Mouse (Mus musculus) layer of hippocampus, adult 2 months (tissue): ENCODE data around the gene Tbc1d1. TPM values are rescaled to one million over a fixed set of nuclear protein-coding genes. Genes with fewer than 3 reads are reported as not detected.

Source experiments
- DNase-seq, 2 experiments: peaks; one replicate each; pipeline ENCODE4 v3.0.0; 2022; ENCODE audit warnings: low spot score in 2 of 2
- H3K27ac ChIP-seq: fragments of 200-600 bp; 2 replicates; pipeline ENCODE4 v1.8.1; 2022
- H3K4me3 ChIP-seq: fragments of 200-600 bp; 2 replicates; pipeline ENCODE4 v1.8.1; 2022; ENCODE audit warnings: mild to moderate bottlenecking
- CTCF ChIP-seq: fragments of 200-600 bp; conservative IDR thresholded peaks from 2 replicates; pipeline ENCODE4 v1.8.1; 2022; ENCODE audit warnings: antibody characterized with exemption, mild to moderate bottlenecking, moderate library complexity
- total RNA-seq, 2 experiments: library from RNA; stranded (reverse); gene quantifications; 2 replicates each; pipeline ENCODE4 v1.2.3; 2021

Tbc1d1 gene
- total RNA-seq, 2 experiments from 2014 or later: 26.6 to 33.2 TPM

DNA sequence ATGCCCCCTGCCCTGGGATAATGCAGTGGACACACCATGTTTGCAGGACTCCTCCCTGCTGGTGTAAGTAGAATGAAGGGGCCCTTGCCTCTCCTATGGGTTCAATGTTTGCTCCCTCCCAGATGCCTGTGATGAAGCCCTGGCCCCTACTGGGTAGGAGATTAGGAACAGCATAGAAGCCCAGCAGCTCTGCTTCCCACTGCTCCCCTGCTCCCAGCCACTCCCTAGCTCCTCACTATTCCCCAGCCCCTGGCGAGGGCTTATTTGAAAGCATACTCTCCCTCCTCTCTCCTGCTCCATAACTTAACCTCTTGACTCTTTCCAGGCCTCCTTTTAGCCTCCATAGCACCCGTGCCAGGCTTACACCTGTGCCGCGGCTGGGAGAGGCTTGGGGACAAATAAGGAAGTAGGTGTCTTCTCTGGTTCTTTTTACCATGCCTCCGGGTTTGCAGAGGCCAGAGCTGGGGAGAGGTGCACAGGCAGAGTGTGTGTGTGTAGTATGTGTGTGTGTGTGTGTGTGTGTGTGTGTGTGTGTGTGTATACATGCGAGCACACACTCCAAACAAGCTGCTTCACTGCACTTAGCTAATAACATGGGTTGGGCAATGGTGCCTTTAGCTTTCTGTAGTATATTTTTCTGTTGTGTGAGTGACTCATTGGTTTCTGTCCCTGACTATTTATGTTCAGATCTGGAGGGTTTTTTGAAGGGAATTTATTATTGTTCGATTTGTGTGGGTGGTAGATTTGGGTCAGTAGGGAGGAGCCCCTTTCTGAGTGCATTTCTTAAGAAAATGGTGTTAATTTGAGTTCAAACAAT lies 143.6 kb downstream of the Tbc1d1 start:
- DNase-seq: no peak
- Histone ChIP-seq H3K4me3 (no peak overlapping the region), H3K27ac (no peak overlapping the region)
- TF ChIP-seq CTCF: no peak

DNA sequence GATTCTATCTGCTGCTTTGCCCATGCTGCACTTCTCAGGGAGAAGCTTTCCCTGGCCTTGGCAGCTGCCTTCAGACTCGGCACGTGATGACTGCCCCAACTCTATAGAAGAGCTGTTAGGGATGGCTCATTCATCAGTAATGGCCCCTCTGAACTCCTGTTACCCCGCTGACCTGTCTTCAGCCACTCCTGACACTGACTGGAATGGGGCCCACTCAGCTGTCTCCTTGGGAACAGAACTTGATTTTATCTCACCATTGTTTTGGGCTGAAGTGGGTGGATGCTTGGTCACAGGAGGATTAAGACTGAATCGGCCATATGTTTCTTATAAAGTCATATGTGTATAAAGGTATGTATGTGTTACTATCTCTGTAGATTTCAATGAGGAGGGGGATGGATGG lies 145.1 kb downstream of the Tbc1d1 start:
- DNase-seq: no peak
- Histone ChIP-seq H3K27ac (no peak overlapping the region), H3K4me3 (no peak overlapping the region)
- TF ChIP-seq CTCF: no peak

DNA sequence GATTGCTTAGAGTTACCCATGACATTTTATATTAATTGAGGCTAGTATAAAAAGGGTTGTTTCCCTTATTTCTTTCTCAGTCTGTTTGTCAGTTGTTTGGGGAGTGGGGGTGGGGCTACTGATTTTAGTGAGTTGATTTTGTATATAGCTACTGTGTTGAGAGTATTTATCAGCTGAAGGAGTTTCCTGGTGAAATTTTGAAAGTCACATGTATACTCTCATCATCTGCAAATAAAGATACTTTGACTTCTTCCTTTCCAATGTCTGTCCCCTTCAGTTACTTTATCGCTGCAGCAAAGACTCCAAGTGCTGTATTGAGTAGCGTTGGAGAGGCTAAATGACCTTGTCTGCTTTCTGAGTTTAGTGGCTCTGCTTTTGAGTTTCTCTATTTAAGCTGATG lies 151.2 kb downstream of the Tbc1d1 start:
- Histone ChIP-seq H3K4me3 (no peak overlapping the region), H3K27ac (no peak overlapping the region)
- no peak for TF ChIP-seq CTCF
- DNase-seq: no peak

DNA sequence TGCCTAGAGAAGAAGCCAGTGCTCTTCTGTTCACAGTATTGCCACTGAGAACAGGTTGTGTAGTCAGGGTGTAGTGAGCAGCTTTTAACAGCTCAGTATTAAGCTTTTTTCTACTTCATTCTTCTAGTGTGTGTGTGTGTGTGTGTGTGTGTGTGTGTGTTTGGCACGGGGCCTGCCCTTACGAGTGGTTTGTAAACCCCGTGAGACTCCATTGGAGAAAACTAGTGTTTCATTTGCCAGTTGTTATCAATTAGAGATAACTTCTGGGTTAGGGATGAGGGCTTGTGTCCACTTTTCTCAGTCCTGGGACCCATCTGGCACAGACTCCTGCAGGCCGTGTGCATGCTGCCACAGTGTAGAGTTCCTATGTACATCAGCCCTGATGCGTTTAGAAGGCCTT lies 156.2 kb downstream of the Tbc1d1 start:
- TF ChIP-seq CTCF: no peak
- DNase-seq: no peak
- Histone ChIP-seq H3K4me3 (no peak overlapping the region), H3K27ac (no peak overlapping the region)

DNA sequence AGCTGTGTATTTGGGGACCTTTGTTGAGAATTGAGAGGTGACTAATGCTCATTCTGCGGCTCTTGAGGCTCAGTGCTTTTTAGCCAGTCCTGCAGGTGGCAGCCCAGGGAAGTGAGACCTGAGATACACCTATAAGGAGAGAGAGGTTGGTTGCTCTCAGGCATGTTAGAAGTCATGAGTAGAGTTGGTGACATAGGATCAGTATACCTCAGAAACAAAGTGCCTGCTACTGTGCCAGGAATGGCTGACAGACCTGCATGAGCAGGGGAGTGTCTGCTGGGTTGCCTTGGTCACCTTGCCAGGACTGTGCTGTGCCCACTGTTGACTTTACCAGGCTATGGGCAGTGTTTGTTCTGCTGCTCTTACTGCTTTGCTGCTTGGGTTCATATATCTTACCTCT lies 157.4 kb downstream of the Tbc1d1 start:
- DNase-seq: no peak
- peak; percentile 29 for TF ChIP-seq CTCF
- no peak overlapping the region for H3K4me3 ChIP-seq
- no peak overlapping the region for H3K27ac ChIP-seq

DNA sequence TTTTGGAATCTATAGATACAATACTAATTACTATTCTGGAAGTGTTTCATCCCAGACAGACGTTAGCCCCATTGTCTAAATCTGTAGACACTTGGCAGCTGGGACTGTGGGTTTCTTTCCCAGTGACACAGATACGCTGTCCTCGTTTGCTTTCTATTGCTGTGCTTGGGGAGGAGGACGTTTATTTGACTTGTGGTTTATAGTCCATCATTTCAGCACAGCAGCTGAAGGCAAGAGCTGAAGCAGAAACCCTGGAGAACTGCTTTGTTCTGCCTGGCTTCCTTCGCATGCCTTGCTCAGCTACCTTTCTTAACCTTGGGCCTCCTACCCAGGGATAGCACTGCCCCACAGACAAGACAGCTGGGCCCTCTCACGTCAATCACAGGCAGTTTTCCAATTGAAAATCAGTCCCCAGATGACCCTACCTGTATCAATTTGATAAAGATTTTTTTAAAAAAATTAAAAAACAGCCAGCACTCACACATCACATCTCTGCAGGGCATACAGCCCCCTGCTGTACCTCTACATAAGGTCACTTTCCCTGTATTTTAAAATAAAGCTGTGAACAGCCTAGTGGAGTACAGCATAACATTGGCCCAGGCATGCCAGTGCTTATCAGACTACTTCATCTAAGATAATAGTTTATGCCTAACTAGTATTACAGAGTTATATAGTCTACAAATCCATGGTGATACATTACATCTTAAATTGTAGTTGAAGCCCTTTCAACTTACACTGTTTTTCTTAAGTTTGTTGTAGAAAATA lies 158.4 kb downstream of the Tbc1d1 start:
- DNase-seq: peak; percentile 29 to 30
- no peak for TF ChIP-seq CTCF
- no peak overlapping the region for H3K4me3 ChIP-seq
- peak overlapping the region; percentile 28; the same call in 1 of the 2 replicates for H3K27ac ChIP-seq

DNA sequence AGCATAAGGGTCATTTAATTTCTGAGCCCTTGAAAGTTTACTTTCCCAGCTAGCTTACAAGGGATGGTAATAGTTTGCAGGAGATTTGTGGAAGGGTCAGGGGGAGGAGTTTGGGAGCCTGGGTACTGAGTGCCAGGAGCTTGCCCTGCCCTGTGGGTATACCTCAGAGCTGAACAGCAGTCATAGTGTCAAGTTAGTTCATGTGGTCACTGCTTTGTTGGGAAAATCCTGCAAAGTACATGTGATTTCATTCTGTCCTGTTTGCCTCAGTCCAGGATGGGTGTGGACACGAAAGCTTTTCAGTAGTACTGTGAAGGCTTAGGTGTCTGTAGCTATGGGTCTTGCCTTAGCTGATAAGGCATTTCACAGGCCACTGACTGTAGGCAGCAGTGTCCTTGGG lies 159.0 kb downstream of the Tbc1d1 start:
- H3K4me3 ChIP-seq: no peak overlapping the region
- no peak for DNase-seq
- no peak overlapping the region for H3K27ac ChIP-seq
- TF ChIP-seq CTCF: no peak

DNA sequence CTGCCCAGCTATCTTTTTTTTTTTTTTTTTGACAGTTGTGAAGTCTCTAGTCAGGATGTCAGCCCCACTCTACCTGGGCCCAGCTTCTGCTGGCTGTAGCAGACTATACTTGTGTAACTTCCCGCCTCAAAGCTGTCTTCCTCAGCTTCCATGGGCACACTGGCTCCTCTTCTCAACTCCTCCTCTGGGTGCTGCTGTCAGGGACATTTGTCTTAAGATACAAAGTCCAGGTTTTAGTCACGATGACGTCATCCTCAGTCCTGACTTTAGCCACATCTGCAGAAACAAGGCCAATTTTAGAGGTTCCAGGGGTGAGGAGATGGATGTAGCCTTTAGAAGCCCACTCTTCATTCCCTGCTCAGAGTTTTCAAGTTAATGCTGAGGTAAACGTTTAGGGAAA lies 167.2 kb downstream of the Tbc1d1 start:
- no peak for DNase-seq
- Histone ChIP-seq H3K4me3 (no peak overlapping the region), H3K27ac (no peak overlapping the region)
- TF ChIP-seq CTCF: no peak

DNA sequence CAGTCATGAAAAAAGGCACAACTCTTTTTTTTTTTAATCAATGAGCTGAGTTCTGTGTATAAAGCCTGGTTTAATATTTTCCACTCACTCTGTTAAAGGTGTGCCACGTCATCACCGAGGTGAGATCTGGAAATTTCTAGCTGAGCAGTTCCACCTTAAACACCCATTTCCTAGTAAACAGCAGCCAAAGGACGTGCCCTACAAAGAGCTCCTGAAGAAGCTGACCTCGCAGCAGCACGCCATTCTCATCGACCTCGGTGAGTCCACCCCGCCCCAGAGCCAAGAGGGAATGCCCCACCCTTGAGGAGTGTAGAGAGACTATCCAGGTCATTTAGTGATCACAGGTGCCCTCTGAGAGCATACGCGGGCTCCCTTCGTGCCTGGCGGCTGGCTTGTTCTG lies 168.2 kb downstream of the Tbc1d1 start:
- DNase-seq: no peak
- Histone ChIP-seq H3K27ac (peak overlapping the region; percentile 87), H3K4me3 (no peak overlapping the region)
- TF ChIP-seq CTCF: no peak

DNA sequence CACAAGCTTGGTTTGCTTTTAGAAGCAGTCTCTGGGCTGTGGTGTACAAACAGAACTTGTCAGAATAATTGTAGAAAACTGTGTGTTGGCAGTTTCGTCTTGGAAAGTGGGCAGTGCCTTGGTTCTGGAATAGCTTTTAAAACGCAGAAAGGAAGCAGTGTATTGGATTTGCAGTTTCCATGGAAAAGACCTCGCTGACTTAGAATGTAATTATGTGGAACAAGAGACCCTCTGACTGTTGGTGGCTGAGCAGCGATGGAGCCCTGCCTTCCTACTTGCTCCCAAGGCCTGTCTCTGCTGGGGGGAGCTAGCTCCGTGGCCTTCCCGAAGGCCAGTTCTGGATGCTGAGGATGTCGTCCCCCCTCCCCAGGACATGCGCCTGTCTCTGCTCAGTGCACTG lies 168.8 kb downstream of the Tbc1d1 start:
- peak overlapping the region; percentile 87 for H3K27ac ChIP-seq
- DNase-seq: no peak
- no peak overlapping the region for H3K4me3 ChIP-seq
- no peak for TF ChIP-seq CTCF

DNA sequence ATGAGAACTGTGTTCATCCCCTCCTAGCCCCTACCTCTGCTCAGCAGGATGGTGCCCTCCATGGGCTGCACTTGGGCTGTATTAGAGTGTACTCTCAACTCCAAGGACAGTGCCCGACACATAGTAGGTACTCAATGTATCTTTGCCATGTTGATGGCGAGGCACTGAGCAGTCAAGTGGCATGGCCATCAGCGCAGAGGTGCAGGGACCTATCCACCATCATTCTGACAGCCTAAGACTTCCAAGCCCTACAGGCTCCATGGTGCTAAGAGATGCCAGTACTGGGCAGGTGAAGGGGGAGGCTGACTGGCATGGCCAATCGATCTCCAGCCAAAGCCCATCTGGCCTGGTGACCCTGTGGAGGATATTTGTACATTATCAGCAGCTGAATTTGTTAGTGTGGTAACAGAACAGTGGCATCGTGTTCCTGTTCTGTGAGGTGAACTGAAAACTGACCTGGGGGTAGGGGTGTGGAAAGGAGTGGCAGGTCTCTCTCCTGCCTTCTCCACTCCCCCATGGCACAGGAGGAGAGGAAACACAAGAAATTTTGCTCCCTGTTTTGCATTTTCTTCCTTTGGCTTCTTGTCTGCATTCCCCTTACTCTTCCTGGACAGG lies 169.7 kb downstream of the Tbc1d1 start:
- Histone ChIP-seq H3K27ac (peak overlapping the region; percentile 87), H3K4me3 (no peak overlapping the region)
- no peak for TF ChIP-seq CTCF
- no peak for DNase-seq

DNA sequence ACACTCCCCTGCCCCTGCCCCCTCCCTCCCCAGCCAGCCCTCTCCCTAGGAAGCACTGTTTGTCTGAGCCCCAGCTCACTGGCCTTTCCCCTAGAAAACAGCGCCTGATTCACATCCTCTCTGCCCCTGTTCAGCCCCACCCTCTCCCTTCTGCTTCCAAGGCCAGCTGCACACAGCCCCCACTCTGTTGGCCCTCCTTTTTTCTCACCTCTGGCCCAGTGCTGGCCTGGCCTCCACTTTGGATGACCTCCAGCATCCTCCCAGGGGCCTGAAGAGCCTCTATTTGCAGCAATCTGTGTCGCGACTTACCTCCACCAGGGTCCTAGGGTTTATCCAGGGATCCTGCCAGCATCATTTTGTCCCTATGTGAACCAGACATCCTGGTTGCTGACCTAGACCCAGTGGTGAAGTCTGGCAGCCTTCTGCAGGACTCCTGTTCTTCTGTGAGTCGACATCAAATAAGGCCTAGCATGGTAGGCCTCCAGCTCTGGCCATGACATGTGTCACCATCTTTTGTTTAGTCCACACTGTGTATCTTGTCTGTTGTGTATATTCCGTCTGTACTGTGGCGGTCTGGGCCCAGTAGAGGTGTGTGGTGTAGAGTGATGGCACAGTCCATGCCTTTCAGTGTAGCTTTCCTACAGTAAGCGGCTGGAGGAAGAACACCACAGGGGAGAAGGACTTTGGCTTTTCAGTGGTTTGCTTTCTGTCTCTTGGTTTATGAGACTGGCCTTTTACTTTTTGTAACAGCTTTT lies 170.5 kb downstream of the Tbc1d1 start:
- Histone ChIP-seq H3K4me3 (no peak overlapping the region), H3K27ac (peak overlapping the region; percentile 87)
- no peak for TF ChIP-seq CTCF
- no peak for DNase-seq

DNA sequence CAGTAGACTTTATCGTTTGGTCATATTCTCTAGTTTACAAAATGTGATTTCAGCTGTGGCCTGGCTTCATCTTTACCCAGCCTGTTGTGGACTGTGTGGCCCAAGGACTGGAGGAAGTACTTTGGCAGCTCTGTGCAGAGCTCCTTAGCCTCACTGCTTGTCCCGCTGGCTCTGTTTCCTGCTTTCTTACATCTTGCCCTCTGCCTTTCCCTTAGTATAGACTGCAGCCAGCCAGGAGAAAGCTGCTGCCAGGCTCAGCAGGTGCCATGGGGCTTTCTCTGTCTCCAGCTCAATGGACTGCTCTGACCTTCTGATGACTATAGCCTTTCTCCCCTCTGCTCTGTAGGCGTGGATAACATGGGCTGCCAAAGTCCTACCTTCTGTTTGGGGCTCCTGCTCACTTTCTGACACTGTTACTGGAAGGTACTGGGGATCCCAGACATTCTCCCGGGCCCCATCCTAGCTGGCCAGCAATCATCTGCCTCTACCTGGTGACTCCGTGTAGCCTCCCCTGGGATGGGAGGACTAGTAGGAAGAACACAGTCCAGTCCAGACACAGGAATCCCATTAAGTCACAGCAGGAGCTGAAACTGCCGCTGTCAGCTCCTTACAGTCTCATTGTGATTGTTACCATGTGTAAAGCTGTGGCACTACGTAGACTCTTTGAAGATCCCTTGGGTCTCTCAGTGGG lies 171.3 kb downstream of the Tbc1d1 start:
- H3K4me3 ChIP-seq: no peak overlapping the region
- no peak for DNase-seq
- TF ChIP-seq CTCF: no peak
- H3K27ac ChIP-seq: peak overlapping the region; percentile 87
